Mouse (Mus musculus): ENCODE data around the gene Ank.
A peak's percentile ranks its signal among the peaks of the same experiment; 100 is the strongest.
"Not testable (repeated sequence)": the region's sequence is repeated elsewhere in the genome, so short reads cannot be mapped to it uniquely, and the experiment has no call there.

Ank gene

DNA sequence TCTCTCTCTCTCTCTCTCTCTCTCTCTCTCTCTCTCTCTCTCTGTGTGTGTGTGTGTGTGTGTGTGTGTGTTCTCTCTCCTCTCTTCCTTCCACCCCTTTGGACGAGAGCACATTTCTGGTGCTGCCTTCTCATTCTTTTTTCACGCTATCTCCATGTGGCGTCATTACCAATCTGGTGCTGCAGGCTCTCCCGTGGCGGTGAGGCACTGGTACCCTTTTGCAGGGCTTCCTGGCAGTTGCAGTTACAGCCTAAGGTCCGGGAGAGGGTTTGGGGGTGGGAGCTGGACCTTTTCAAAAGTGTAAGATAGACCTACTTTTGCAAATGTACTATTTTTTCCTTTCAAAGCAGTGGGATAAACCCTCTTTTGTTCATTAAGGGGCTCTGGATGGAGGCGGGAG, 1.2 kb downstream of the Ank start:
- peak; percentile 21 for DNase-seq (ENCODE audit: low spot score)

DNA sequence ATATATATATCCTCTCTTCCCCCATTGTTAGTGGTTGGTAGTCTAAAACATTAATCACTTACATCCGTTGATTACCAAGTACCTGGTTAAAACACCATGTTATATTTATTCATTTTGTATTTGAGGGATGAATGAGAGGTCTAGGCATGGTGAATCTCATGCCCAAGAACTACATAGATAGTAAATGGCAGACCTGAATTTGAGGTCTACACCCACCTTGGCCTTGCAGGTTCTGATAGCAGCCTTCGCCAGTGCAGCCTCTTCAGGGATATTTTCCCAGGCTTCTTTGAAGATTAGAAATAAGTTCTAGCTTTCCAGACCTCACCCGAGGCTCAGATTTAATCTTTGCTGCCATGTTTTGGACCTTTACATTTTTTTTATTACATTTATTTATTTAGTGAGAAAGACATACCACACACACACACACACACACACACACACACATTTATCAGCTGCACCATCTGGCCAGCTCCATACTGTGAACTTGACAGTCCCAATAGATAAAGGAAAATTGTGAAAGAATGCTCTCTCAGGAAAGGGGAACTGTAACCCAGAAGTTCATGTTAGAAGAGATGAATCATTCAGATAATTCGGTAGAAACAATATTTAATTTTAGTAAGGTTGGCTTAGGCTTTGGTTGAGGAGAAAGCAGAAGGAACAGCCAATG, 2.5 kb downstream of the Ank start:
- DNase-seq (ENCODE audit: low spot score): no peak

DNA sequence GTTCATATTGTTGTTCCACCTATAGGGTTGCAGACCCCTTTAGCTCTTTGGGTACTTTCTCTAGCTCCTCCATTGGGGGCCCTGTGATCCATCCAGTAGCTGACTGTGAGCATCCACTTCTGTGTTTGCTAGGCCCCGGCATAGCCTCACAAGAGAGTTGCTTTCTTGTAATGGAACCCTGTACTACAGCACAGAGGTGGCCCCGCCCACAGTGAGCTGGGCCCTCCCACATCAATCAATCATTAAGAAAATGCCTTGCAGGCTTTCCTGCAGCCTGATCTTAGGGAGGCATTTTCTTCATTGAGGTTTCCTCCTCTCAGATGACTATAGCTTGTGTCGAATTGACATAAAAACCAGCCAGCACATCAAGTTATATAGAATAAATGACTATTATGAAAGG, 3.9 kb downstream of the Ank start:
- DNase-seq (ENCODE audit: low spot score): not testable (repeated sequence)

DNA sequence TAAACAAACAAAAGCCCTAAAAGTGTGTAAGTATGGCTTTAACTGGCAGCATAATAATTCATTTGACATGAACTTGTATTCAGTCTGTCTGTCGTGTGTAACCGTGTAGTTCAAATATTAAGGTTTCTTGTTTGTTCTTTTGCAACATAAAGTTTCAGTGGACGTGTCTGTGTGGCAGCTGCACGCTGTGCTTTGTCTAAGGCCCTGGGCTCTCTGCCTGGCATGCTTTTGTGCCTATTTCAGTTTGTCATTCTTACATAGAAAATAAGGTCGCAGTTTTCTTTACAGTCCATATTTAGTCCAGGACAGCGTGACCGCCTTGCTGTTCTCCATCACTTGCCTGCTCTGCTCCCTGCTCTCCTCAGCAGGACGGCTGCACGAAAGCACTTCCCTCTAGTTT, 5.8 kb downstream of the Ank start:
- DNase-seq (ENCODE audit: low spot score): no peak

DNA sequence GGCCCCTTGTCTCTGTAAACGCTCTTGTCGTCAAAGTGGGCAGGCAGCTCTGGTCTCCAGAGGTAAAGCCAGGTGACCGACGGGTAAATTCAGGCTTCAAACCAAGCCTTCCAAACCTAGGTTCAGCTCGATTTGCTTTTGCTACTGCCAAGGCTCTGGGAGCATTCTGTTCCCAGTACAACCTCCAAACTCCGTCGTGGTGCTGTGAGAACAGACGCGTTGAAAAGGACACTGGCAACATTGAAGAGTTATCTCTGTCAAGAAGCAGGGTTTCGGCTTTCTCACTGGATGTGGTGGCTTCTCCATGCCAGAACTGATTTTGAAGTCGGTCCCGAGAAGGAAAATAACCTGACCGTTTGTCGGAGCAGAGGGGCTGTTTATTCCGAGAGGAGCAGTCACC, 9.5 kb downstream of the Ank start:
- no peak for DNase-seq (ENCODE audit: low spot score)

DNA sequence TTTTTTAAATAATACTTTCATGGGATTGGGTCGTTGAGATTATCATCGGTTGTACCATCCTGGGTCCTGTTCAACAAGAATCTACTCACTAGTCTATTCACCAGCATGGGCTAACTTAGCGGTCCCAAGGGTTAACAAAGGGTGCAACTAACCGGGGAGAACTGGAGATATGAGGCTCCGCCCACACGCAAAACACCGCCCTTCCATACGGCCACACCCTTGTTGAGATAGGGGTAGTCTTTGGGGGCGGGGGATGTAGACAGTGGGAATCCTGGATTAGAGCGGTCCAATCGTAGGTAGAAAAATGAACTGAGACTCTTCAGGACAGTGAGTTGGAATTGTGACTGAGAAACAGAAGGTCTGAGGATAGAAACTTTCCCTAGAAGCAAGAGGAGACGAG, 10.2 kb downstream of the Ank start:
- DNase-seq (ENCODE audit: low spot score): no peak

DNA sequence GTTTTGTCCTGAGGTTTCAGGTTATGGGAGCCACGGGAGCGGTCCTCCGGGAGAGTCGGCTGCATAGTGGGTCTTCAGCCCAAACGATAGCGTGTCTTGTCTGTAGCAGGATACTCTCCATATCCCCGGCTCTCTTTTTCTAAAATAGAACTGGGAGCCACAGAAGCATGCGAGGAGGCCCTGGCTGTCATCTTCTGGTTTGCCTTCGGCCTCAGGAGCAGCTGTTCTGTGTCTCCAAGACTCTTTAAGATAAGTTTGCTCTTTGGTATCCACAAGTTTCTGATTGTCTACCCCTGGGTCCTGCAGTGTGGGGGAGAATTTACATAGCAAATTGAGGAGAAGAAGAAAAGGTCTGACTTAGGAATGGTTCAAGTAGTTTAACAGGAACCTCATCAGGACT, 10.7 kb downstream of the Ank start:
- DNase-seq (ENCODE audit: low spot score): no peak

DNA sequence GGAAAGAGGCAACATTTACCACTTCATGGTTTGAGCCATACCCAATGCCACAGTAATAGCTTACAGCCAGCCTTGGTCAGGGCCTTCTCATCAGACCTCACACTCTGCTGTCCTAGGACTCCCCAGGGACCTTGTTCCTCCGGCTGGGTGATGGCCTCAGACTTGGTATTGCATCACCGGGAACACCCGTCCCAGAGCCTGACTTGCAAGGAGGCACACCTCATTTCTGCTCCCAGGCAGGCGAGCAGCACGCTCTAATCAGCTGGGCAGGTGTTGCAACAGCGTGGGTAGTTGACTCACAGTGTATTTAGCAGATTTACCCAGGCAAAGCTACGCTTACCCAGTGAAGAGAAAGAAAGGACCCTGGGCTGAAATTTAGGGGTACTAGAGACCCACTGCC, 11.2 kb downstream of the Ank start:
- peak; percentile 56 for DNase-seq (ENCODE audit: low spot score)

DNA sequence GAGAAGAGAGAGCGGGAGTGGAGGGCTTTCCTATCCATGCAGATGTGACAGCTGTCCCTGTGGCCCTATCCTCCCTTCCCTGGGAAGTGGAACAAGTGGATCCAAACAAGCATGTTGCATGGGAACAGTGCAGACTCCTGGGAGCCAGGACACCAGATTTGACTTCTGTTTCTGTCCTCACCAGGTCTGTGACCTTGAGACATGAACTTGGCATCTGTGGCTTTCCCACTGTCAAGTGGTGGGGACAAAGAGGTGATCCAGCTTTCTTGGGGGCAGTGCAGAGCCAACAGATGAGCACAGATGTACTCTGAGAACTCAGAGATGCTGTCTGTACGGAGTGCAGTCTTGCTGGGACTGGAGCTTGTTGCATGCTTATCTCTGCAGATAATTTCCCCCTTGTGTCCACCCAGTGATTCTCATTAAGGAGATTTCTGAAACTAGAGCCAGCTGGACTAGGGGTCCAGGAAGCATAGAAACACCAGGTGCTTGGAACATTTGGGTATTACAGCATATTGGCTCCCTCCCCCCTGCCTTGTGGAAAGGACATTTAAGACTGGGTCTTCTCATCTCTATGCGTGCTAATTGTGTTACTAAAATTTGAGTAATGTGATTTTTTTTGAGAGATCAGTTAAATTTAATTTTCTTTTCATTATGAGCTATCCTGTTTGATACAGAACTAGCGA, 14.0 kb downstream of the Ank start:
- no peak for DNase-seq (ENCODE audit: low spot score)

DNA sequence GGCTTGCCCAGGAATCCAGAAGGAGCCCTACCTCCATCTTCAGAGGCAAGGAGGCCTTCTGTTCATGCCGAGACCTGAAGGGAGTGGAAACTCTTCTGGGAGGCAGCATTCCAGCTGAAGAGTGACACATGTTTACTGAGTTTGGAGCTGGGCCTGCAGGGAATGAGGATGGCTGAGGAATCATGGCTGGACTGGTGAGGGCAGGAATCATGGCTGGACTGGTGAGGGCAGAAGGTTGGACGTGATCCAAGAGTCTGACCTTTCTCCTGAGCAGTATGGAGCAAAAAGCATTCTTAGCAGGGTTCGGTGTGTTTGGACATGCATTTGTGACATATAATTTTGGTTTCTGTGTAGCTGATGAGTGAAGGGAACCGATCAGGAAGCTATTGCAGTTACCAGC, 15.5 kb downstream of the Ank start:
- DNase-seq (ENCODE audit: low spot score): peak; percentile 43

DNA sequence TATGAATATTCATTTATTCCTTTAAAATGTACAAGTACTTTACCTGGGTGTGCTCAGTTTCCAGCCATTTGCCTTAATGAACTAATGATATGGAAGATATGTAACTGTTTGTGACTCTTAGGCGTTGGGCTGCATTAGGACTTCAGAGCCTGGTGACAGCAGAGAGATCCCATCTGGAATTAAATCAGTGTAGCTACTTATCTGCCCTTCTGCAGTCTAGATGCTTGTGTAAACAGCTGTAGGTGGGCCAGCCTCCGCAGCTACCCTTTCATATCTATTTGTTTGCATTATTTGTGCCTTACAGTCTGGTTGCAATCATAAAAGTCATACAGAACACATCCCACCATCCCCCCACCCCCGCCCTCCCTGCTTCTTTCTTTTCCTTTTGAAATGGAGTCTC, 16.7 kb downstream of the Ank start:
- no peak for DNase-seq (ENCODE audit: low spot score)

DNA sequence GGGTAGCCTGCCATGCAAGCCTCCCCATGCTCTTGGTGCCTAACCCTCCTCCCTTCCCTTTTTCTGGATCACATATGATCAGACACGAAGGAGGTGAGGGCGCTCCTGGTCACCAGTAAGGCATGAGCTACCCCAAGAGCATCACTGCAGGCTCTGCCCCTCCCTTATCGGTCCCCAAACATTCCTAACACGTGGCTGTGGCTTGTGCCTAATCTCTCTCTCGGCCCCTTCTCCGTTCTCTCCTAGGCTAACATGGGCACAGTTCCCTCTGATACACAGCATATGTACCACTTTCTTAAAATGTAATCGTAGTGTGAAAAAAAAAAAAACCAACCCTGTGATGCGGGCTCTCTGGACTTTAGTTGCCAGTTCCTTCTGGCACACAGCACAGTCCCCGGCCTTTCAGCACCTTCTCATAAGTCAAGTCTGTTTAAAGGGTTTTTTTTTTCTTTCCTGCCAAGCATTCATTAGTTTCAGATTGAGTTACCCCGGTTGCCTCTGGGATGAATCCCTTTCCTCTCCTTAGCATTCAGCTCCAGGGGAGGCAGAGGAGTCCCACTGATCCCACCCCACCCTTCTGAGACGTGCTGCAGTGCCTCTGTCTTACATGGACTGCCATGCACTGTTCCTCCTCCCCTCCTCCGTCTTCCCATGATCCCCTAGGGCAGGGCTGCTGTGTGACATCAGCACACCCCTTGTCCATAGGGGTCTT, 19.2 kb downstream of the Ank start:
- peak; percentile 47 for DNase-seq (ENCODE audit: low spot score)

DNA sequence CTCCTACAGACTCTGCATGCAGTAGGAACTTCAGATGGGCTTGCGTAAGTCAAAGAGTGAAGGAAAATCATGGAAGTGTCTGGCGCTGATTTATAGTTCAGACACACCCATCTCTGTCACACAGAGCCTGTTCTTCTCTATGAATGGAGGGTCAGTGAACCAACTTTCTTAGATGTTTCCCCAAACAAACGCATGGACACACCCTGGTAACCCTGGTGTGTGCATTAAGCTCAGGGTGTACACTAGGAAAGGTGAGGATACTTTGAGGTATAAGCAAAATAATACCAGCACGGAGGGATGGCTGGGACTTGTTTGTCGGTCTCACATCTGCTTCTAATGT, 19.8 kb downstream of the Ank start:
- DNase-seq (ENCODE audit: low spot score): no peak

DNA sequence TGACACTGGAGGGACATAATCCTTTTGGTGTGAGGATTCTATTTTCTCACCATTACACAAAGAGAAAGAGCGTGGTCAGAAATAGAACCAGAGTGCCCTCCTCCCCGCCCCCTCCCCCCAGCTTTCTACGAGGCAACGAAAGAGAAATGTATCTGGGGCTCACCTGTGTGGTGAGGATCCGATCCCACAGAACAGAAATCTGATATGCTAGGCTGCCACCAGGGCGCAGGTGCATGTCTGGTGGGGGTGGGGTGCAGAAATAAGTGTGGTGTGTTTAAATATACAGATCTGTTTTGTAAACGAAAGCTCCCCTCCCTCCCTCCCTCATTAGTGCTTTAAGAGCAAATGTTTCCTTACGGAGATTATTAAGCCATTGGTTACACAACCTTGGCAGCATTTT, 20.6 kb downstream of the Ank start:
- no peak for DNase-seq (ENCODE audit: low spot score)

DNA sequence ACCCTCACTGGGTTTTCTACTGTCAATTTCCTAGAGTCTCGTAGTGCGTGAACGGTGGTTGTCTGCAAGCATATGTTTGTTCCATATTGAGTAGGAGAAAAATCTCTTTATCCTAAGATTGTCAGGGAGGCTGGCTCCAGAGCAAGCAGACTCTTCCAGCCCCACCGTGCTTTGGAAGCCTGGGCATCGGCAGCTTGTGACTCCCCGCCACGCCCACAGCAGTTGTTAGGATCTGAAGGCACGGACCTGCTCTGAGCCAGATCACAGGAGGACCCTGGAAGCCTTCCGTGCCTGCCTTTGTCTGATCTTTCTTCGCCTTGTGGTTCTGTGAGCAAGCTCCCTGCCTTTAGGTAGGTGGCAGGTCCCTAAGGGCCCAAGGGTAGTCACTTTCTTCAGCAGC, 21.6 kb downstream of the Ank start:
- no peak for DNase-seq (ENCODE audit: low spot score)

DNA sequence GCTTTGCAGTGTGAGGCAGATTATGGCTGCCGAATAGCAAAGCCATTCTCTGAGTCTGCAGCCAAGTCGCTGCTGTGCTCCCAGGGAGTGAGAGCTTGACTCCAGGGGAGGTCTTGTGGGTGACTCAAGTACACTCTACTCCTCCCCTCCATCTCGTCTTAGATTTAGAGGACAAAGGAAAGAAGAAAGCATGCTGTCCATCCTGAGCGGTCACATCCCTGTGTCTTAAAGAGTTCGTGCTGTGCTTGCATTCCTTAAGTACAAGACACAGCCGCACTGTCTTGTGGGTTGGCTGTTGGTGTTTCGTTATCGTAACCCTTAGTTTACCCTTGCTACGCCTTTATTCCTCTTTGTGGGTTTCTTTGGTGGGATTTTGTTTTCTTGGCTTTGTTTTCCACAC, 24.2 kb downstream of the Ank start:
- DNase-seq (ENCODE audit: low spot score): no peak

DNA sequence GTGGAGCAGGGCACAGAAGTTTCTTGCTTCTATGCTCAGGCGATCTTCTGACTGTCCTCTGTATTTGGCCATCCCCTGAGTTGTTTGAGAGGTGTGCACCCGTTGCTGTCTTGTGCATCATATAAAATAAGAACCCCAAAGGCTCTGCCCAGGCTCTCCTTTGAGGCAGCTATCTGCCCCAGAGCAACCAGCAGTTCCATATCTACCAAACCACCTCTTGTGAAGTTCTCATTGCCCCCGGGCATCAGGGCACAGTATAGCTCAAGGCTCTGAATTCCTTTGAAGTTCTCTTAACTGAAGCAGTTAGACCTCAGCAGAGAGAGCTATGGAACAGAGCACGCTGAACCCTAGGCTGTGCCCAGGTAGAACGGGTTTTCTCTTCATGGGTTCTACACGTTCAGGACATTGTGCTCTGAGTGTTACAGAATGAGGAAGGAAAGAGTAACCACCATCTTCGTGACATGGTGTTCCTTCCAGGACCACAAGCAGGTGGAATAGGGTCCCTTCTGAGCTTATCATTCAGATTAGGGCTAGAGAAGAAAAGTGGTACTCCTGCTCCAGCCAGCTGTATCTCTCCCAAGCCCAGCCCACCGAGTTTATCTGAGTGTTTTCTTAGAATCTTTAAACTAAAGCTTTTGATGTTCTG, 25.1 kb downstream of the Ank start:
- DNase-seq (ENCODE audit: low spot score): no peak

DNA sequence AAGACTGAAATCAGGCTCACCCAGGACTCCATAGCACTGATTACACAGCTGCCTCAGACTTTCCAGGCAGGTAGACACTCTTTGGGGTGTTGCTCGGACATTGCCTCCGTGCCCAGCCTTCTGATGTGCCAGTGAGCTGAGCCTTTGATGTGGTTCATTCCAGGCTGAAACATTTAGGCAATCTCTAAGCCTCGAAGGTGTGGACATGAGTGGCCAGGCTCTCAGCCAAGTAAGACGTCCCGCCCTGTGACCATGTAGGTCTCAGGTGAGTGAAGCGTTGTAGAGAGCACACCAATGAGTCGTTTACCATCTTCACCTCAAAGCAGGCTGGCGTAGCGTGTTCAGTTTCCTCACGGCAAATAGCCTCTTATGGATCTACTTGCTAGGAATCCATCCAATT, 25.7 kb downstream of the Ank start:
- no peak for DNase-seq (ENCODE audit: low spot score)

DNA sequence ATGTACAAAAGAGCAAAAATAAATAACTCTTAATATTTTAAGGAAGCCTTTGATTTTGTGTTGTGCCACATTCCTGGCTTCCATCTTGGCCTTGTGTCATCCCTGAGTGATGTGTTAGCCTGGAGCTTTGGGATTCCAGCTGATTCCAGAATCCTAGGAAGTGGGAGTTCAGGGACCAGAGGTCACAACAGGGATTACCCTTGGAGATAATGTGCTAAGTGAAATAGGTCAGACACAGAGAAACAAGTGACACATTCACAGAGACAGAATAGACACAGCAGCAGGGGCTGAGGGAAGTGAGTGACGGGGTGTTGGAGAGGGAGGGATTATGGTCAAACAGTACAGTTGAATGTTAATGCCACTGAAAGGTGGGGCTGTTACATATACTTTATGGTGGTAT, 26.3 kb downstream of the Ank start:
- DNase-seq (ENCODE audit: low spot score): no peak

DNA sequence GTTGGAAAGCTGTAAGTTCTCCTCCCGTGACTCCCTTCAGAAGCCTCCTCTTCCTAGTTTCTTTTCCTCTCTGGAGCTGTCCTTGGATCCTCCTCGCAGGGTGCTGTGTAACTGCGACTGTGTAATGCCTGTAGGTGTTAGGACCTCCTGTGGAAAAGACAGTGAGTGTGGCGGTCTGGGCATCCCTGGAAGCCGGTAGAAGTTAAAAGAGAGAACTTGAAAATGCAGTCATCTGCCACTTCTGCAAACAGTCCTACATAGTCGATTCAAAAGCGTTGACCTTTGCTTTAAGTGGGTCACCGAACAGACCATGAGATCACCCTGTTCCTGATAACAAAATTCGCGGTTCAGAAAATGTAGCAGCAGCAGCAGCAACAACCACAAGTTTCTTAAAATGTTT, 27.0 kb downstream of the Ank start:
- DNase-seq (ENCODE audit: low spot score): no peak

DNA sequence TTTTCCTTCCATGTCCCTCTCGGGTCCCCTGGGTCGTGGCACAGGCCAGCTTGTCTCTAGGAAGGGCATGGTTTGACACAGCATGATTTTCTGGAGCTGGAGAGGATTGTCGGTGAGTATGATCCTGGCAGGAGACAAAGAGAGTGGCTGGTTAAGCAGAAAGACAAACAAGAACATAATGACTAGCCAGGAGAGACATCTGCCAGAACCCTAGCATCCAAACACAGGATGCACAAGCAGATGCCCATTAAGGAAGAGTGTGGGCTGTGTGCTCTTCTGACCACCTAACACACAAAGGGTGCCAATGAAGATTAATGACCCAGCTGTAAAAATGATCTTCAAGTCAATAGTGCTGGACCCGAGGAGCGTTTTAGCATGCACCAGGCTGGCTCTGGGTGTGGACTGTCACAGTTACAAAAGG, 29.5 kb downstream of the Ank start:
- no peak for DNase-seq (ENCODE audit: low spot score)

DNA sequence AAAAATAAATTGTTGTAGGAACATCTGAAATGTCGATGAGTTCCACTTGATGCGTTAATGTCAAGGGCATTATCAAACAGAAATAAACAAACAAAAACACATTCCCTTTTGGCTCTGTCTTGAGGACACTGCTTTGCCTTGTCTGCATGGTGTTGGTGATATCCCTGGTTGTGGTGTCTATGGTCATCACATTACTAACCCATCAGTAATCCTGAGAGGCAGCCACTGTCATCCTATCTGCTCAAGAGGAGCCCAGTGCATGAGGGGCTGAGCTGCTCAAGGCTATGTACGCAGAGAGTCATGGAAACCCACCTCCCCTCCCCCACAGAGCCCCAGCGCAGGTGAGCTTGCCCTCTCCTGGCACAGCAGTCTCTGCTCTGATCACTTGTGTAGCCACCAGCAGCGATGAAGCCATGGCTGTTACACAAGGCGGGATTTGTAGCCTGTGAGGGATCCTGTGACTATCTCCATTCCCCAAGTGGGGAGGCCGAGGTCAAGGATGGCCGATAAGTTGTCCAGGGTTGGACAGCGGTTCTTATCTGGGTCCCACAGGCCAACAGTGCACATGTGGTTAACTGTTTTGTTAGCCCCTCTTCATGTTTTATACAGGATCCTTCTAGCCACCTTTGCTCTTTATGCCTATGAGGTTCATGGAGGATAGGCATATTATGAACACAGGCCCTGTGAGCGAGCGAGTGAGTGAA, 30.3 kb downstream of the Ank start:
- no peak for DNase-seq (ENCODE audit: low spot score)

Data from adipocyte (in vitro differentiated cells).